Mouse (Mus musculus): ENCODE results near the gene Samd4. TPM values are rescaled to one million over a fixed set of nuclear protein-coding genes. Genes with fewer than 3 reads are reported as not detected.

Samd4 gene
- polyA plus RNA-seq, 1 experiment, result 3.9 TPM

DNA sequence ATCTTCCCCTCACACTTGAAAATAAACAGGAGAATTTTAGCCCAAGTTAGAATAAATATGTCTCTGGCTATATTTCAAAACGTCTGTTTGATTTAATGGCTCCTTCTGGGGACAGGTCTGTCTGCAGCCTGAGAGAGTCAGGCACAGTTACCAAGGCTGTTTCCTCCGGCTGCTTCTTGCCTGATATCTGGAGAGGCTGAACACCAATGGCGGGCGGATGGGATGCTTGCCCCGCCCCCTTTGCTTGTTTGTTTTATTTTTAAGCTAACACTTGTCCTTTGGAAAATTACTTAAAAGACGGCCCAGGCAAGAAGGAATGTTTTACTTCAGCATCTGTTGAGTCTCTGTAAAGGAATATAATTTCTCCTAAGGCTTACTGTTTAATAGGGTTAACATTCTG, 50.1 kb downstream of the Samd4 start:
- 39% methylated on average over 6 of the region's 6 CpGs for WGBS
- Histone ChIP-seq H3K27me3 (replicated peaks; ENCODE audit: control insufficient read depth, insufficient read depth, low read length) (no peaks in the 10 kb centered on the region), H3K27ac (ENCODE audit: insufficient read depth, low read depth, low read length) (no peak overlapping the region), H3K36me3 (ENCODE audit: control insufficient read depth, insufficient read depth, low read length) (no peaks in the 10 kb centered on the region), H3K4me3 (ENCODE audit: insufficient read depth, low read depth, low read length) (no peak overlapping the region), H3K4me1 (ENCODE audit: control insufficient read depth, insufficient read depth, low read length) (0 out of 2 replicates have a peak, but pooled peaks cover 4% of the 10 kb centered on the region)
- no peak for TF ChIP-seq CTCF (conservative IDR thresholded peaks at IDR 0.05; ENCODE audit: insufficient read depth, insufficient read length, low read depth, low read length)
- TF ChIP-seq POLR2A (IDR thresholded peaks at IDR 0.05; ENCODE audit: low read depth, low read length), result no peak
- DNase-seq, result peak; percentile 73

DNA sequence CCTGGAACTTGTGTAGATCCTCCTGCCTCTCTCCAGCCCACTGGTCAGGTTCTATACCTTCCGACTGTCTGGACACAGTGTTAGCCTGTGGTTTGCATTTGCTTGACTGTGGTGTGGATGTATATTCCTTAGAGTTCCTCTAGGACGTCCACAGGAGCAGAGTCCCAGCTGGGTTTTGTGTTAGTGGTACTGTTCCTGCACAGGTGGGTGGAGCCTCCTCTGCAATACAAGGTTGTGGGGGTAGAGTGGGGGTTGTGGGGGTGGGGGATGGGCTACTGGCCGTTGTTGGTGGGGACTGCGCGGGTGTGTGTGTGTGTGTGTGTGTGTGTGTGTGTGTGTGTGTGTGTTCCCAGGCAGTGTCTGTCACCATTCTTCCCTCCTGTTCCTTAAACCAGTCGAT, 58.4 kb downstream of the Samd4 start:
- no peak overlapping the region for H3K4me3 ChIP-seq (ENCODE audit: insufficient read depth, low read depth, low read length)
- no peak overlapping the region for H3K27ac ChIP-seq (ENCODE audit: insufficient read depth, low read depth, low read length)
- 46% methylated on average over 6 of the region's 6 CpGs for WGBS
- H3K4me1 ChIP-seq (ENCODE audit: control insufficient read depth, insufficient read depth, low read length), result no peaks in the 10 kb centered on the region
- no peak for DNase-seq
- no peaks in the 10 kb centered on the region for H3K36me3 ChIP-seq (ENCODE audit: control insufficient read depth, insufficient read depth, low read length)
- TF ChIP-seq CTCF (conservative IDR thresholded peaks at IDR 0.05; ENCODE audit: insufficient read depth, insufficient read length, low read depth, low read length) (no peak), POLR2A (IDR thresholded peaks at IDR 0.05; ENCODE audit: low read depth, low read length) (no peak)
- H3K27me3 ChIP-seq (replicated peaks; ENCODE audit: control insufficient read depth, insufficient read depth, low read length), result no peaks in the 10 kb centered on the region

DNA sequence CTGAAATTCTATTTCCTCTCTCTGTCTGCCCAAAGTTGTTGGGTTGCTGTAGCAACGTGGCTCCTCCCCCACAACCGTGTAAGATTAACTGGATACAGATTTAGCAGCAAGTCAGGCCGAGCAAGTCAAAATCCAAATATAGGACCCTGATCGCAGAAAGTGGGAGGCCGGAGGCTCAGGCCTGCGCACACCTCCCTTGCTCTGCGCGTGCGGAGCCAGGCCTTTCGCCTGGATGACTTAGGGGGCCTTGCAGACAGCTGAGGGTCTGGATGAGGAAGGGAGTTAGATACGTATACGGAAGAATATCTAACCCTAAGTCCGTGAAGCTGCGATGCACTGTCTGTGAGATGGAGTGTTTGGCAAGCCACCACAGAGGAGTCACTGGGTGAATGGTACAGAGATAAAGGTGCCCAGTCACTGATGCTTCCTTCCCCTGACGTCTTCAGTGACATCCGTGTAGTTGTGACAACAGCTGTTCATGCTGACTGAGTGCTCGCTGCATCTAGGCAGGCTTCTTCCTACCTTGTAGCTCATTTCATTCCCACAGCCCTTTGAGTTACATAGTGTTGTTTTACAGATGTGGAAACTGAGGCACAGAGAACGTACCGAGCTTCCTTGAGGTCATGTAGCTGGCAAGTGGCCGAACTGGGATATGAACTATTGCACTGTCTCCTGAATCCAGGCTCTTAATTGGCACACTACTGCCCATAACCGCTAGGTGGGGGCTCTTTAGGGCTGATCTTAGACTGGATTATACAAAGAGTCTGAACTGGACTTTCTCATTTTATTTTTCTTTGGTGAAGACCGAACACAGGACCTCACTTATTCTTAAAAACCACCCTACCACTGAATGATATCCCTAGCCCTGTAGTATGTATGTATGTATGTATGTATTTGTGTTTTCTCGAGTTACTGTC, 59.5 kb downstream of the Samd4 start:
- Histone ChIP-seq H3K36me3 (ENCODE audit: control insufficient read depth, insufficient read depth, low read length) (no peaks in the 10 kb centered on the region), H3K4me3 (ENCODE audit: insufficient read depth, low read depth, low read length) (no peak overlapping the region), H3K27ac (ENCODE audit: insufficient read depth, low read depth, low read length) (no peak overlapping the region), H3K27me3 (replicated peaks; ENCODE audit: control insufficient read depth, insufficient read depth, low read length) (no peaks in the 10 kb centered on the region), H3K4me1 (ENCODE audit: control insufficient read depth, insufficient read depth, low read length) (no peaks in the 10 kb centered on the region)
- 52% methylated on average over 23 of the region's 23 CpGs for WGBS
- peak; percentile 36 for DNase-seq
- TF ChIP-seq POLR2A (IDR thresholded peaks at IDR 0.05; ENCODE audit: low read depth, low read length) (no peak), CTCF (conservative IDR thresholded peaks at IDR 0.05; ENCODE audit: insufficient read depth, insufficient read length, low read depth, low read length) (no peak)

DNA sequence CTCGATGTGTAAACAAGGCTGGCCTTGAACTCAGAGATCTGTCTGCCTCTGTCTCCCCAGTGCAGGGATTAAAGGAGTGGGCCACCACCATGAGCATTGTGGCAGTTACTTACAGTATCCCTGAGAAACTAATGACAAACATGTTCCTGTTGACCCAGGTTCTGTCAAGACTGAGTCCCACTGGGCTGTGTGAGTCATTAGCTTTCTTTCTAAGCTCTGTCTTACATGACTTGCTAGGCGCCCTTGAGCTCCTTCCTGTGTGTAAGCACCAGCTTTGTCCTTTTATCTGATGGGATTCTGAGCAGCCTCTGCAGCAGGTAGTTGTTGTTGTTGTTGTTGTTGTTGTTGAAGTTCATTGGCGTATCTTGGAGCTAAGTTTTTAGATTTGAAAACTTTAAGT, 61.8 kb downstream of the Samd4 start:
- no peak for TF ChIP-seq CTCF (conservative IDR thresholded peaks at IDR 0.05; ENCODE audit: insufficient read depth, insufficient read length, low read depth, low read length)
- no peaks in the 10 kb centered on the region for H3K27me3 ChIP-seq (replicated peaks; ENCODE audit: control insufficient read depth, insufficient read depth, low read length)
- H3K36me3 ChIP-seq (ENCODE audit: control insufficient read depth, insufficient read depth, low read length), result no peaks in the 10 kb centered on the region
- DNase-seq, result no peak
- H3K4me3 ChIP-seq (ENCODE audit: insufficient read depth, low read depth, low read length), result no peak overlapping the region
- no peaks in the 10 kb centered on the region for H3K4me1 ChIP-seq (ENCODE audit: control insufficient read depth, insufficient read depth, low read length)
- no peak overlapping the region for H3K27ac ChIP-seq (ENCODE audit: insufficient read depth, low read depth, low read length)
- WGBS, result 81% methylated on average over 3 of the region's 3 CpGs

DNA sequence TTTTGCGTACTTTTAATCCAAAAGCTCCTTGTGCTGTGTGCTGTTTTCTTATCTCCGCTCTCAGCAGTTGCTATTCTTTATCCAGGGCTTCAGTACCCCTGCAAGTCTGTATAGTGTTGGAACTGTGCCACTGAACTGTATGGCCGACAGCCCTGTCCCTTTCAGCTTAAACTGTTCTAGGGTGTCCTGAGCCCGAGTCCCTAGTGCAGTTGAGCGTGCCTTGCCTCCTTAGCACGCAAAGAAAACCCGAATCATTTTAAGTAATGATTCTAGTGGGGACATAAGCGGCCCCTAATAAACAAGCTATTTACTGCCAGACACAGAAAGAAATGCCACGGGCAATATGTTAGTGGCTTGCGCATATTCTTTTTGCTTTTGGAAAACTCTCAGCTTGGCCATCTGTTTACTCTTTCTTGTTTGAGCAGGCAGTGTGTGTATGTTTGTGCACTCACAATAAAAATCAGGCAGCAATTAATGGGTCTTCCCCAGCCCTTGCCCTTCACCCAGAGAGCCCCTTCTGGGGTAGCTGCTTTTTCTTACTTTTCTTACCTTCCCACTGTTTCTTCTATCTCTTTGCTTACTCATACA, 63.3 kb downstream of the Samd4 start:
- Histone ChIP-seq H3K4me1 (ENCODE audit: control insufficient read depth, insufficient read depth, low read length) (no peaks in the 10 kb centered on the region), H3K4me3 (ENCODE audit: insufficient read depth, low read depth, low read length) (no peak overlapping the region), H3K36me3 (ENCODE audit: control insufficient read depth, insufficient read depth, low read length) (no peaks in the 10 kb centered on the region), H3K27me3 (replicated peaks; ENCODE audit: control insufficient read depth, insufficient read depth, low read length) (no peaks in the 10 kb centered on the region), H3K27ac (ENCODE audit: insufficient read depth, low read depth, low read length) (no peak overlapping the region)
- no peak for DNase-seq
- TF ChIP-seq CTCF (conservative IDR thresholded peaks at IDR 0.05; ENCODE audit: insufficient read depth, insufficient read length, low read depth, low read length), result no peak
- no peak for TF ChIP-seq POLR2A (IDR thresholded peaks at IDR 0.05; ENCODE audit: low read depth, low read length)
- 82% methylated on average over 10 of the region's 10 CpGs for WGBS

DNA sequence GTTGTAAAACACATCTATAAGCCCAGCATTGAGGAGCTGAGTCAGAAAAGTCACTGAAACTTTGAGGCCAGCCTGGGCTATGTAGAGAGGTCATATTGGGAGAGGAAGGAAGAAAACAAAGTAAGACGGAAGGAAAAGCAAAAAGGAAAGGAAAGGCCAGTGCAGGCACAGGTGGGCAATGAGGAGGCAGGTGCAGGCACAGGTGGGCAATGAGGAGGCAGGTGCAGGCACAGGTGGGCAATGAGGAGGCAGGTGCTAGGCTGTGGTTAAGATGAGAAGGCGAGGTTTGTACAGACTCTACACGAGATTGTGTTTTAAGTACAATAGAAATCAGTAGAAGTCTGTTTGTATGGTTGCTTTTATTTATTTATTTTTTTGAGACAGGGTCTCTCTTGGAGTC, 65.0 kb downstream of the Samd4 start:
- no peak overlapping the region for H3K4me3 ChIP-seq (ENCODE audit: insufficient read depth, low read depth, low read length)
- H3K36me3 ChIP-seq (ENCODE audit: control insufficient read depth, insufficient read depth, low read length), result no peaks in the 10 kb centered on the region
- no peaks in the 10 kb centered on the region for H3K27me3 ChIP-seq (replicated peaks; ENCODE audit: control insufficient read depth, insufficient read depth, low read length)
- DNase-seq, result no peak
- no peak for TF ChIP-seq POLR2A (IDR thresholded peaks at IDR 0.05; ENCODE audit: low read depth, low read length)
- 99% methylated on average over 3 of the region's 3 CpGs for WGBS
- no peak overlapping the region for H3K27ac ChIP-seq (ENCODE audit: insufficient read depth, low read depth, low read length)
- no peaks in the 10 kb centered on the region for H3K4me1 ChIP-seq (ENCODE audit: control insufficient read depth, insufficient read depth, low read length)

DNA sequence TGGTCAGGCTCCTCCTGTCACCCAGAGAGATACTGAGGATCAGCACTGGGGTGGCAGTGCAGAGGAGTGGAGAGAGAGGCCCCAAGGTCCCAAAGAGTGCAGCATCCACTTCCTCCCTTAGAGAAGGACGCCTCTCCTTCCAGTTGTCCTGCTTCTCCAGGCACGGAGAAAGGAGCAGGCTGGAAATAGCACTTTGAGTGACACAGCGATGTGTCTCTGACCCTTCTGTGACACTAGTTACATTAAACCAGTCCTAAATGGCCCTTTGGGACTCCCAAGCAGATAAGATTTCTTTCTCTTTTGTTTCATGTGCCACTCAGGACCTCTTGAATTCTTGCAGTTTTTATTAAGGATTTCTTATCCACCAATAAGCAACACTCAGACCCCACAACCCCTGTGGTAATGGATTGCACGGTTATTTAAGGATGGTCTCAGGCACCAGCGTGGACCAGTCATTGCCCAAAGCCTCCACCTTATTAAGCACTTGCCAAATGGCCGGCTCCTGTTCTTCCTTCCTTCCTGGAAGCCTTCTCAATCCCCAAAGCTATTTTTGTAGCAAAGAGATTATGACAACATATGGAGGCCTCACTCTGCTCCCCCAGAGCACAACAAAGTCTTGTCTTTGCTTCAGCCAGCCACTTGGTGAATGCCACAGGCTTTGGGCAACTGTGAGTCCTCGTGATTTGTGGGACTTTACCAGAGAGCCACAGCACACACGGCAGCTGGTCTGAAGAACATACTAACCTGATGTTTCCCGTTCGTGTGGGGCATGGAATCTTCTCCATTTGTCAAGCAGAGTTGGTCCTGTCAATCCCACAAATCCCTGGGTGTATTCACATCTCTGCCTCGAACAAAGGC, 68.1 kb downstream of the Samd4 start:
- WGBS, result 54% methylated on average over 11 of the region's 11 CpGs
- no peak for DNase-seq
- Histone ChIP-seq H3K27me3 (replicated peaks; ENCODE audit: control insufficient read depth, insufficient read depth, low read length) (no peaks in the 10 kb centered on the region), H3K36me3 (ENCODE audit: control insufficient read depth, insufficient read depth, low read length) (no peaks in the 10 kb centered on the region), H3K27ac (ENCODE audit: insufficient read depth, low read depth, low read length) (no peak overlapping the region), H3K4me1 (ENCODE audit: control insufficient read depth, insufficient read depth, low read length) (peaks cover 7% of the 10 kb centered on the region; the same call in 1 of the 2 replicates), H3K4me3 (ENCODE audit: insufficient read depth, low read depth, low read length) (no peak overlapping the region)
- no peak for TF ChIP-seq POLR2A (IDR thresholded peaks at IDR 0.05; ENCODE audit: low read depth, low read length)
- TF ChIP-seq CTCF (conservative IDR thresholded peaks at IDR 0.05; ENCODE audit: insufficient read depth, insufficient read length, low read depth, low read length), result no peak

All from kidney, adult 2 months (tissue).